Mouse (Mus musculus) midbrain, embryonic 15.5 days (tissue): Measurements from ENCODE around the gene Gm3285. TPM values are rescaled to one million over a fixed set of nuclear protein-coding genes. Genes with fewer than 3 reads are reported as not detected.
A peak's percentile ranks its signal among the peaks of the same experiment; 100 is the strongest.

Experiments
- ATAC-seq: fragments of 200-750 bp; cut with Nextera tagmentation; replicated peaks from 2 replicates; pipeline ENCODE4 v1.8.0; 2017; ENCODE audit warnings: moderate TSS enrichment
- H3K27ac ChIP-seq: fragments of 300-500 bp; sonication (generic); 2 replicates; pipeline ENCODE4 v1.5.1; 2015; ENCODE audit warnings: mild to moderate bottlenecking, inconsistent platforms
- H3K27me3 ChIP-seq: fragments of 300-500 bp; sonication (generic); replicated peaks from 2 replicates; pipeline ENCODE4 v1.6.1; 2015; ENCODE audit warnings: inconsistent platforms
- H3K36me3 ChIP-seq: fragments of 300-500 bp; sonication (generic); replicated peaks from 2 replicates; pipeline ENCODE4 v1.6.1; 2015; ENCODE audit warnings: inconsistent platforms
- H3K4me1 ChIP-seq: fragments of 300-500 bp; sonication (generic); 2 replicates; pipeline ENCODE4 v1.6.1; 2015; ENCODE audit warnings: inconsistent platforms
- H3K4me2 ChIP-seq: fragments of 300-500 bp; sonication (generic); 2 replicates; pipeline ENCODE4 v1.6.1; 2015; ENCODE audit warnings: inconsistent platforms, mild to moderate bottlenecking, moderate library complexity
- H3K4me3 ChIP-seq: fragments of 300-500 bp; sonication (generic); 2 replicates; pipeline ENCODE4 v1.5.1; 2015; ENCODE audit warnings: mild to moderate bottlenecking, inconsistent platforms
- H3K9ac ChIP-seq: fragments of 300-500 bp; sonication (generic); 2 replicates; pipeline ENCODE4 v1.6.1; 2015; ENCODE audit warnings: mild to moderate bottlenecking, inconsistent platforms
- H3K9me3 ChIP-seq: fragments of 300-500 bp; sonication (generic); 2 replicates; pipeline ENCODE4 v1.6.1; 2016; ENCODE audit warnings: inconsistent platforms
- WGBS: fragments of 180-500 bp; shearing (Covaris S2); methylation state at CpG from one replicate; pipeline ENCODE4 v1.1.7; 2015; ENCODE audit warnings: mixed read lengths; 5-methylcytosine and 5-hydroxymethylcytosine counted together
- polyA plus RNA-seq: library from polyadenylated mRNA; unstranded; fragments of >200 nt; fragmentation: Nextera tagmentation; extraction: Ambion mirVana; gene quantifications from 2 replicates; pipeline ENCODE4 v1.2.1, GENCODE M21; 2015

Gm3285 gene
- polyA plus RNA-seq, 1 experiment from 2014 or later = not detected

- 38% methylated on average over 14 of the region's 14 CpGs for WGBS
- Histone ChIP-seq H3K36me3 (no peaks in the 10 kb centered on the region), H3K4me3 (peak overlapping the region; percentile 22), H3K27ac (no peak overlapping the region), H3K4me2 (peak overlapping the region; percentile 31), H3K9ac (no peak overlapping the region), H3K4me1 (no peaks in the 10 kb centered on the region), H3K27me3 (no peaks in the 10 kb centered on the region), H3K9me3 (no peaks in the 10 kb centered on the region)
- ATAC-seq = peak; percentile 84
These were observed 2.4 kb downstream of the Gm3285 start for GRCm38 (mm10) chr10:77864067-77864761.

GRCm38 (mm10) chr10:77864762-77865143, 3.0 kb downstream of the Gm3285 start:
- Histone ChIP-seq H3K4me3 (peak overlapping the region; percentile 22), H3K9ac (no peak overlapping the region), H3K4me1 (no peaks in the 10 kb centered on the region), H3K4me2 (peak overlapping the region; percentile 31), H3K36me3 (no peaks in the 10 kb centered on the region), H3K27ac (no peak overlapping the region), H3K9me3 (no peaks in the 10 kb centered on the region), H3K27me3 (no peaks in the 10 kb centered on the region)
- peak; percentile 62 for ATAC-seq
- WGBS = 42% methylated on average over 11 of the region's 11 CpGs

DNA sequence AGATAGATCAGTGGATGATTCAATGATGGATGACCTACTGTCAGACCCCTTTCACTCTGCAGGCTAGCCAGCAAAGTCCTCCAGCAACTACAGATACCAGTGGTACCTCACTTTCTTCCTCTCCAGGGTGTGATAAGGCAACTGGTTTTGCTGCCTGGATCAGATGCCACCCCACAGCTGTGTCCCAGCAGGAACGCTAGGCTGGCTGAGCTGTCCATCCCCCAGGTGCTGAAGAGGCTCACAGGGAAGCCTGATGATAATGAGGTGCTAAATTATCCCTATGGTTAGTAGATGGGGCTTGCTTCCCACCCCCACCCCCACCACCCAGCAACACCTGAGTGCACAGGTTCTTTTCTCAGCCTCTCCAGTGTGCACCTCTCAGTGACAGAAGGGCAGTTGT, 5.8 kb downstream of the Gm3285 start:
- no peaks in the 10 kb centered on the region for H3K36me3 ChIP-seq
- H3K9me3 ChIP-seq = no peaks in the 10 kb centered on the region
- H3K4me1 ChIP-seq = no peaks in the 10 kb centered on the region
- ATAC-seq = no peak
- no peak overlapping the region for H3K9ac ChIP-seq
- WGBS = 30% methylated on average over 1 of the region's 1 CpGs
- no peak overlapping the region for H3K4me3 ChIP-seq
- H3K4me2 ChIP-seq = no peak overlapping the region
- no peak overlapping the region for H3K27ac ChIP-seq
- H3K27me3 ChIP-seq = no peaks in the 10 kb centered on the region

DNA sequence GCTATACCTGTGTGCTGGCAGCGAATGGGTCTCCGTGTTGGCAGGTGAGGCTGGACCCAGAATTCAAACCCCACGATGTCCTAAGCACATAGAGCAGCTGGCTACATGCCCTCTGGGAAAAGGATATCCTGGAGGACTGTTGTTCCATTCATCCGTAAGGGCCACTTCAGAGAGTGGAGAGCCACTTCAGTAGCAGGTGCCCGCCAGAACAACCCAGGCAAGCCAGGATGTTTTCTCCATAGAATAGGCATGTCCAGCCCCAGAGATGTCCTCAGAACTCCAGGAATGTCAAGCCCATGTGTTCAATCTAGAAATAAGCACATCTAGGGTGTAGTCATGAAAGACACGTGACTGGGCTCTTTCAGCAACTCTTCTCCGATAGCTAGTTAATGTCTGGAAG, 7.9 kb downstream of the Gm3285 start:
- H3K4me3 ChIP-seq = no peak overlapping the region
- no peak overlapping the region for H3K4me2 ChIP-seq
- 86% methylated on average over 7 of the region's 7 CpGs for WGBS
- no peaks in the 10 kb centered on the region for H3K9me3 ChIP-seq
- no peaks in the 10 kb centered on the region for H3K36me3 ChIP-seq
- no peak for ATAC-seq
- no peak overlapping the region for H3K27ac ChIP-seq
- no peaks in the 10 kb centered on the region for H3K27me3 ChIP-seq
- H3K9ac ChIP-seq = no peak overlapping the region
- H3K4me1 ChIP-seq = no peaks in the 10 kb centered on the region

GRCm38 (mm10) chr10:77878985-77879384, 17.2 kb downstream of the Gm3285 start:
- WGBS = 67% methylated on average over 6 of the region's 6 CpGs
- ATAC-seq = no peak
- H3K9ac ChIP-seq = no peak overlapping the region
- no peaks in the 10 kb centered on the region for H3K4me1 ChIP-seq
- no peak overlapping the region for H3K4me2 ChIP-seq
- no peaks in the 10 kb centered on the region for H3K36me3 ChIP-seq
- H3K27ac ChIP-seq = no peak overlapping the region
- H3K27me3 ChIP-seq = no peaks in the 10 kb centered on the region
- no peaks in the 10 kb centered on the region for H3K9me3 ChIP-seq
- H3K4me3 ChIP-seq = no peak overlapping the region

- 88% methylated on average over 3 of the region's 3 CpGs for WGBS
- Histone ChIP-seq H3K9ac (no peak overlapping the region), H3K4me3 (no peak overlapping the region), H3K27ac (no peak overlapping the region), H3K4me1 (no peaks in the 10 kb centered on the region), H3K4me2 (no peak overlapping the region), H3K27me3 (no peaks in the 10 kb centered on the region), H3K36me3 (no peaks in the 10 kb centered on the region), H3K9me3 (no peaks in the 10 kb centered on the region)
- ATAC-seq = no peak
These were observed 18.5 kb downstream of the Gm3285 start for GRCm38 (mm10) chr10:77880305-77880704.

GRCm38 (mm10) chr10:77882553-77882952, 20.8 kb downstream of the Gm3285 start:
- Histone ChIP-seq H3K4me2 (no peak overlapping the region), H3K4me3 (no peak overlapping the region), H3K9me3 (no peaks in the 10 kb centered on the region), H3K9ac (no peak overlapping the region), H3K27me3 (no peaks in the 10 kb centered on the region), H3K27ac (no peak overlapping the region), H3K36me3 (no peaks in the 10 kb centered on the region), H3K4me1 (no peaks in the 10 kb centered on the region)
- ATAC-seq = no peak
- 85% methylated on average over 5 of the region's 5 CpGs for WGBS

DNA sequence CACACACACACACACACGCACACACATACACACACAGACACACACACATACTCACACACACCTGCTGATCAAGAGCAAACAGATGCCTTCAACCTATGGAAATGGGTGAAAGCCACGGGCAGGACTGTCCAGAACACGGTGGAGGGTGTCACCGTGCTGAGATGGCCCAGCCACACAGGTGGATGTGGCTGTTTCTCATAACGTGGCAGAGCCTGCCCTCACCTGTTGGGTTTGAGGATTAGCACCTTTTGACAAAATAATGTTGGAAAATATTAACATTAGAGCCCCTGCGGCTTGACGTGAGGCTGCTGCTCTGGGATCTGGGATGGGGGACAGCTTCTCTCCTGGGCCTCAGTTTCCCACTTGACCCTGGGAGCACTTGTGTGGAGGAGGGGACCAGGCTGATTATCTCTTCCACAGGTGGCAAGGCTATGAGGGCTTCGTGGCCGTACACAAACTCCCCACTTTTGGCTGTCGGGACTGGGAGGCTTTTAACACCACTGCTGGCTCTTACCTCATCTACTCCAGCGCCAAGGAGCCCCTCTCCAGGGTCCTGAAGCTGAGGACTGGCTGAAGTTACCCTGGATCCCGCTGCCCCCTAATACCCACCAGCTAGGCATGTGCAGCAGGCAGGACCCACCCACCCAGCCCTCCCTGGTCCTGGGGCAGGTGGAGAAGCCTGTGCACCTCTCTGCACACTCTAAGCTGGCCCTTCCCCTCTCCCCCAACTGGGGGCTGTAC, 24.4 kb downstream of the Gm3285 start:
- Histone ChIP-seq H3K9ac (no peak overlapping the region), H3K27me3 (no peaks in the 10 kb centered on the region), H3K27ac (no peak overlapping the region), H3K36me3 (no peaks in the 10 kb centered on the region), H3K9me3 (no peaks in the 10 kb centered on the region; the same call in 1 of the 2 replicates), H3K4me3 (no peak overlapping the region), H3K4me2 (no peak overlapping the region), H3K4me1 (no peaks in the 10 kb centered on the region)
- ATAC-seq = no peak
- WGBS = 62% methylated on average over 12 of the region's 12 CpGs

DNA sequence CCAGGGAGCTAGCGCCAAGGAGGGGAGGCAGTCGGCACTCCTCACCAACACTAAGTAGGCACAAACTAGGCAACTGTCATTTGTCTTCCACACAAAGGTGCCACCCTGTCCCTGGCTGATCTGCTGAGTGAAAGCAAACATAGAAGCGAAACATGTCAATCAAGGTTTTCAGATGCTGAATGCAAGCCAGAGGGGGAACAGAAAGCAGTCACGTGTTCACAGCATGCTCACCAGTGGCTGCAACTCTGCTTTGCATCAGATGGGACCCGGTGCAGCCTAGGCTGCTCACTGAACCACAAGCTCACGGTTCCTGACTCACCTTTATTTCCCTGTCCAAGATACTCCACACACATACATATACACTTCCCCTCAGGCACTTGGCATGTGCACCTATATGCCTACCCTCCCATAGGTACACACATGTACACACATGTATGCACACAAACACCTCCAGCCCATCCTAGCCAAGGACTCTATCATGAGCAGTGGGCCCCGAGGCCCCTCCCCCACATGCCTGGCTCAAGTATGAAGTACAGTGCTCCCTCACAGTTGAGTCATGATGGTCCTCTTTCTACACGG, 29.3 kb downstream of the Gm3285 start:
- no peak overlapping the region for H3K27ac ChIP-seq
- H3K9ac ChIP-seq = no peak overlapping the region
- H3K9me3 ChIP-seq = no peaks in the 10 kb centered on the region; the same call in 1 of the 2 replicates
- no peak overlapping the region for H3K4me3 ChIP-seq
- H3K4me1 ChIP-seq = peaks cover 5% of the 10 kb centered on the region; the same call in 1 of the 2 replicates
- ATAC-seq = no peak
- H3K4me2 ChIP-seq = no peak overlapping the region
- no peaks in the 10 kb centered on the region for H3K27me3 ChIP-seq
- WGBS = 89% methylated on average over 8 of the region's 8 CpGs
- H3K36me3 ChIP-seq = no peaks in the 10 kb centered on the region

DNA sequence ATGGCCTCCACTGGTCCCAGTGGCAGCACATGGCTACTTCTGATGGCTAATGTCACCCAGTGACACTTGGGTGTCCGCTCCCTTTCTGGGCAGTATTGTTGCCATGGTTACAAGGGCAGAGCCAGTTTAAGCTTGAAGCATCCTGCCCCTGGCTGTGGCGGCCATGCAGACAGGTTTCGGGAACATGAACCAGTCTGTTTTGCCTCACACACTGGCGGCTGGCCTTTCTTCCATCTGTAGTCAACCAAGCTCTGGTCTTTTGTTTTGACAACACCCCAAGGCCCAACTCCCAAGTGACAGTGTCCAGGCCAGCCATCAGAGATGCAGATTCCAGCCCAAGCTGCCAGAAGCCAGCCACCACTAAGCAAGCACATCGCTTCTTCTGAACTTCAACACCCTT, 33.8 kb downstream of the Gm3285 start:
- Histone ChIP-seq H3K27me3 (no peaks in the 10 kb centered on the region), H3K4me2 (no peak overlapping the region), H3K9me3 (no peaks in the 10 kb centered on the region), H3K4me3 (no peak overlapping the region), H3K4me1 (peaks cover 13% of the 10 kb centered on the region; the same call in 1 of the 2 replicates), H3K27ac (no peak overlapping the region), H3K9ac (no peak overlapping the region), H3K36me3 (no peaks in the 10 kb centered on the region)
- 53% methylated on average over 5 of the region's 5 CpGs for WGBS
- ATAC-seq = 0 out of 2 replicates have a peak, but pooled peaks have one; percentile 11

DNA sequence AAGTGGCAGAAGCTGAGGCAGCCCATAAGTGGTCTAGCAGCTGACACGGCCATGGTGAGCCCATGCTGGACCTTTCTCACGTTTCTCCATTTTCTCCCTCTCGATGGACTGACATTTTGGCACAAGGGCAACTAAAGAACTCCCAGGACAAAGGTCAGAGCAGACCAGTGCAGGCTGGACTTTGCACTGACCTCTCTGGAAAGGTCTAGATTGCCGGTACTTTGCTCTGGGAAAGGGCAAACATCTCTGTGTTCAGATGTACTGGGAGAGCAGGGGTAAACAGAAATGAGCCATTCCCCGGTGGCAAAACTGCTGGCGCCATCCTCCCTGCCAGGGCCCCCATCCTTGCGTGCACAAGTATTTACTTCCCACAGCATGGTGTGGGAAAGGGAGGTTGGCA, 38.4 kb downstream of the Gm3285 start:
- Histone ChIP-seq H3K27me3 (no peaks in the 10 kb centered on the region), H3K4me1 (peaks cover 24% of the 10 kb centered on the region), H3K27ac (no peak overlapping the region), H3K36me3 (no peaks in the 10 kb centered on the region), H3K9ac (no peak overlapping the region), H3K4me3 (no peak overlapping the region), H3K9me3 (no peaks in the 10 kb centered on the region), H3K4me2 (no peak overlapping the region)
- WGBS = 86% methylated on average over 7 of the region's 7 CpGs
- no peak for ATAC-seq

GRCm38 (mm10) chr10:77900903-77901818, 39.4 kb downstream of the Gm3285 start:
- Histone ChIP-seq H3K36me3 (no peaks in the 10 kb centered on the region), H3K4me3 (peak overlapping the region; percentile 64), H3K9me3 (no peaks in the 10 kb centered on the region), H3K4me1 (peaks cover 18% of the 10 kb centered on the region), H3K27me3 (no peaks in the 10 kb centered on the region), H3K27ac (peak overlapping the region; percentile 76; the same call in 1 of the 2 replicates), H3K9ac (peak overlapping the region; percentile 69), H3K4me2 (peak overlapping the region; percentile 65)
- no peak for ATAC-seq
- WGBS = 84% methylated on average over 27 of the region's 27 CpGs
